Mouse (Mus musculus): ENCODE data around the gene Olfr1020. TPM values are rescaled to one million over a fixed set of nuclear protein-coding genes. Genes with fewer than 3 reads are reported as not detected.

The Olfr1020 gene
- total and polyA plus RNA-seq, 2 experiments from 2014 or later, result not detected

GRCm38 (mm10) chr2:85885340-85885739 lies 38.5 kb downstream of the Olfr1020 start, which contains the start of gene Olfr1023:
Olfr1023 (plus strand) TSS chr2:85885640.
- no peaks in the 10 kb centered on the region for H3K4me1 ChIP-seq (ENCODE audit: insufficient read depth, low read length)

More at GRCm38 (mm10) chr2:85885340-85885739, 38.5 kb downstream of the Olfr1020 start, which contains the start of gene Olfr1023:
- H3K27me3 ChIP-seq (ENCODE audit: insufficient read depth, low read length), result no peaks in the 10 kb centered on the region
- H3K9ac ChIP-seq (replicated peaks; ENCODE audit: low read length, poor library complexity, severe bottlenecking), result no peak within 1 kb of the TSS
- H3K4me3 ChIP-seq (ENCODE audit: low read depth, low read length), result no peak within 1 kb of the TSS
- no peaks in the 10 kb centered on the region for H3K36me3 ChIP-seq (ENCODE audit: insufficient read depth, low read length)
- no peaks in the 10 kb centered on the region for H3K9me3 ChIP-seq (ENCODE audit: low read length)
- DNase-seq (ENCODE audit: low spot score), result no peak
- H3K4me2 ChIP-seq (ENCODE audit: low read depth, low read length, poor library complexity, severe bottlenecking), result no peak within 1 kb of the TSS
- TF ChIP-seq CTCF (IDR thresholded peaks at IDR 0.05), result no peak
- ATAC-seq (ENCODE audit: low FRiP score), result no peak
- no peak within 1 kb of the TSS for H3K27ac ChIP-seq (ENCODE audit: low read depth, low read length)
- WGBS, result 62% methylated on average over 2 of the region's 2 CpGs

Other genes starting within 250 kb of the Olfr1020 start
- gene Olfr1000, start 235.1 kb upstream of the Olfr1020 start, total RNA-seq (2014; rRNA removed), result not detected in 2 replicates
- gene Olfr1000, start 235.1 kb upstream of the Olfr1020 start, polyA plus RNA-seq (2015; fragmentation: Nextera tagmentation; extraction: Ambion mirVana), result not detected in 2 replicates
- gene Olfr1002, start 196.3 kb upstream of the Olfr1020 start, total RNA-seq (2014; rRNA removed), result not detected in 2 replicates
- gene Olfr1002, start 196.3 kb upstream of the Olfr1020 start, polyA plus RNA-seq (2015; fragmentation: Nextera tagmentation; extraction: Ambion mirVana), result not detected in 2 replicates
- gene Olfr154, start 182.6 kb upstream of the Olfr1020 start, total RNA-seq (2014; rRNA removed), result not detected in 2 replicates
- gene Olfr154, start 182.6 kb upstream of the Olfr1020 start, polyA plus RNA-seq (2015; fragmentation: Nextera tagmentation; extraction: Ambion mirVana), result not detected in 2 replicates
- not detected in 2 replicates for gene Olfr1006, start 168.3 kb upstream of the Olfr1020 start, total RNA-seq (2014; rRNA removed)
- gene Olfr1006, start 168.3 kb upstream of the Olfr1020 start, polyA plus RNA-seq (2015; fragmentation: Nextera tagmentation; extraction: Ambion mirVana), result not detected in 2 replicates
- not detected in 2 replicates for gene Olfr1008, start 157.6 kb upstream of the Olfr1020 start, total RNA-seq (2014; rRNA removed)
- gene Olfr1008, start 157.6 kb upstream of the Olfr1020 start, polyA plus RNA-seq (2015; fragmentation: Nextera tagmentation; extraction: Ambion mirVana), result not detected in 2 replicates
- gene Olfr1009, start 131.6 kb upstream of the Olfr1020 start, total RNA-seq (2014; rRNA removed), result not detected in 2 replicates
- gene Olfr1009, start 131.6 kb upstream of the Olfr1020 start, polyA plus RNA-seq (2015; fragmentation: Nextera tagmentation; extraction: Ambion mirVana), result not detected in 2 replicates
- not detected in 2 replicates for gene Olfr1012, start 84.3 kb upstream of the Olfr1020 start, total RNA-seq (2014; rRNA removed)
- not detected in 2 replicates for gene Olfr1012, start 84.3 kb upstream of the Olfr1020 start, polyA plus RNA-seq (2015; fragmentation: Nextera tagmentation; extraction: Ambion mirVana)
- not detected in 2 replicates for gene Olfr1013, start 79.9 kb upstream of the Olfr1020 start, total RNA-seq (2014; rRNA removed)
- gene Olfr1013, start 79.9 kb upstream of the Olfr1020 start, polyA plus RNA-seq (2015; fragmentation: Nextera tagmentation; extraction: Ambion mirVana), result not detected in 2 replicates
- gene Olfr1014, start 74.3 kb upstream of the Olfr1020 start, total RNA-seq (2014; rRNA removed), result not detected in 2 replicates
- not detected in 2 replicates for gene Olfr1014, start 74.3 kb upstream of the Olfr1020 start, polyA plus RNA-seq (2015; fragmentation: Nextera tagmentation; extraction: Ambion mirVana)
- not detected in 2 replicates for gene Olfr1015, start 65.0 kb upstream of the Olfr1020 start, total RNA-seq (2014; rRNA removed)
- not detected in 2 replicates for gene Olfr1015, start 65.0 kb upstream of the Olfr1020 start, polyA plus RNA-seq (2015; fragmentation: Nextera tagmentation; extraction: Ambion mirVana)
- not detected in 2 replicates for gene Olfr1016, start 44.5 kb upstream of the Olfr1020 start, total RNA-seq (2014; rRNA removed)
- gene Olfr1016, start 44.5 kb upstream of the Olfr1020 start, polyA plus RNA-seq (2015; fragmentation: Nextera tagmentation; extraction: Ambion mirVana), result not detected in 2 replicates
- not detected in 2 replicates for gene Olfr1018, start 28.6 kb upstream of the Olfr1020 start, total RNA-seq (2014; rRNA removed)
- not detected in 2 replicates for gene Olfr1018, start 28.6 kb upstream of the Olfr1020 start, polyA plus RNA-seq (2015; fragmentation: Nextera tagmentation; extraction: Ambion mirVana)
- 0.93 TPM in 1 of 2 replicates, not detected in the other for gene Olfr1019, start 1.5 kb upstream of the Olfr1020 start, total RNA-seq (2014; rRNA removed)
- gene Olfr1019, start 1.5 kb upstream of the Olfr1020 start, polyA plus RNA-seq (2015; fragmentation: Nextera tagmentation; extraction: Ambion mirVana), result not detected in 2 replicates
- not detected in 2 replicates for gene Olfr1022, start 21.6 kb downstream of the Olfr1020 start, total RNA-seq (2014; rRNA removed)
- not detected in 2 replicates for gene Olfr1022, start 21.6 kb downstream of the Olfr1020 start, polyA plus RNA-seq (2015; fragmentation: Nextera tagmentation; extraction: Ambion mirVana)
- gene Olfr1023, start 38.6 kb downstream of the Olfr1020 start, total RNA-seq (2014; rRNA removed), result 0.05 TPM in 1 of 2 replicates, not detected in the other
- not detected in 2 replicates for gene Olfr1023, start 38.6 kb downstream of the Olfr1020 start, polyA plus RNA-seq (2015; fragmentation: Nextera tagmentation; extraction: Ambion mirVana)
- not detected in 2 replicates for gene Olfr1024, start 58.0 kb downstream of the Olfr1020 start, total RNA-seq (2014; rRNA removed)
- not detected in 2 replicates for gene Olfr1024, start 58.0 kb downstream of the Olfr1020 start, polyA plus RNA-seq (2015; fragmentation: Nextera tagmentation; extraction: Ambion mirVana)
- gene Olfr1025-ps1, start 68.2 kb downstream of the Olfr1020 start, total RNA-seq (2014; rRNA removed), result not detected in 2 replicates
- gene Olfr1025-ps1, start 68.2 kb downstream of the Olfr1020 start, polyA plus RNA-seq (2015; fragmentation: Nextera tagmentation; extraction: Ambion mirVana), result 0.11 TPM in 1 of 2 replicates, not detected in the other
- gene Olfr1026, start 74.5 kb downstream of the Olfr1020 start, total RNA-seq (2014; rRNA removed), result not detected in 2 replicates
- not detected in 2 replicates for gene Olfr1026, start 74.5 kb downstream of the Olfr1020 start, polyA plus RNA-seq (2015; fragmentation: Nextera tagmentation; extraction: Ambion mirVana)
- gene Olfr1028, start 103.4 kb downstream of the Olfr1020 start, total RNA-seq (2014; rRNA removed), result not detected in 2 replicates
- gene Olfr1028, start 103.4 kb downstream of the Olfr1020 start, polyA plus RNA-seq (2015; fragmentation: Nextera tagmentation; extraction: Ambion mirVana), result not detected in 2 replicates
- gene Olfr1029, start 126.9 kb downstream of the Olfr1020 start, total RNA-seq (2014; rRNA removed), result not detected in 2 replicates
- not detected in 2 replicates for gene Olfr1029, start 126.9 kb downstream of the Olfr1020 start, polyA plus RNA-seq (2015; fragmentation: Nextera tagmentation; extraction: Ambion mirVana)
- not detected in 2 replicates for gene Olfr1030, start 132.2 kb downstream of the Olfr1020 start, total RNA-seq (2014; rRNA removed)
- not detected in 2 replicates for gene Olfr1030, start 132.2 kb downstream of the Olfr1020 start, polyA plus RNA-seq (2015; fragmentation: Nextera tagmentation; extraction: Ambion mirVana)
- not detected in 2 replicates for gene Olfr1031, start 143.3 kb downstream of the Olfr1020 start, total RNA-seq (2014; rRNA removed)
- not detected in 2 replicates for gene Olfr1031, start 143.3 kb downstream of the Olfr1020 start, polyA plus RNA-seq (2015; fragmentation: Nextera tagmentation; extraction: Ambion mirVana)
- not detected in 2 replicates for gene Olfr1032, start 158.5 kb downstream of the Olfr1020 start, total RNA-seq (2014; rRNA removed)
- not detected in 2 replicates for gene Olfr1032, start 158.5 kb downstream of the Olfr1020 start, polyA plus RNA-seq (2015; fragmentation: Nextera tagmentation; extraction: Ambion mirVana)
- gene Olfr1033, start 173.6 kb downstream of the Olfr1020 start, total RNA-seq (2014; rRNA removed), result 0.11 and 0.24 TPM in 2 replicates
- not detected in 2 replicates for gene Olfr1033, start 173.6 kb downstream of the Olfr1020 start, polyA plus RNA-seq (2015; fragmentation: Nextera tagmentation; extraction: Ambion mirVana)
- gene Olfr1034, start 198.8 kb downstream of the Olfr1020 start, total RNA-seq (2014; rRNA removed), result 0.19 TPM in 1 of 2 replicates, not detected in the other
- gene Olfr1034, start 198.8 kb downstream of the Olfr1020 start, polyA plus RNA-seq (2015; fragmentation: Nextera tagmentation; extraction: Ambion mirVana), result not detected in 2 replicates
- not detected in 2 replicates for gene Olfr1036, start 227.0 kb downstream of the Olfr1020 start, total RNA-seq (2014; rRNA removed)
- gene Olfr1036, start 227.0 kb downstream of the Olfr1020 start, polyA plus RNA-seq (2015; fragmentation: Nextera tagmentation; extraction: Ambion mirVana), result not detected in 2 replicates
- not detected in 2 replicates for gene Olfr1037, start 240.4 kb downstream of the Olfr1020 start, total RNA-seq (2014; rRNA removed)
- not detected in 2 replicates for gene Olfr1037, start 240.4 kb downstream of the Olfr1020 start, polyA plus RNA-seq (2015; fragmentation: Nextera tagmentation; extraction: Ambion mirVana)

All from midbrain, postnatal 0 days (tissue).